In the genomic region with DNA sequence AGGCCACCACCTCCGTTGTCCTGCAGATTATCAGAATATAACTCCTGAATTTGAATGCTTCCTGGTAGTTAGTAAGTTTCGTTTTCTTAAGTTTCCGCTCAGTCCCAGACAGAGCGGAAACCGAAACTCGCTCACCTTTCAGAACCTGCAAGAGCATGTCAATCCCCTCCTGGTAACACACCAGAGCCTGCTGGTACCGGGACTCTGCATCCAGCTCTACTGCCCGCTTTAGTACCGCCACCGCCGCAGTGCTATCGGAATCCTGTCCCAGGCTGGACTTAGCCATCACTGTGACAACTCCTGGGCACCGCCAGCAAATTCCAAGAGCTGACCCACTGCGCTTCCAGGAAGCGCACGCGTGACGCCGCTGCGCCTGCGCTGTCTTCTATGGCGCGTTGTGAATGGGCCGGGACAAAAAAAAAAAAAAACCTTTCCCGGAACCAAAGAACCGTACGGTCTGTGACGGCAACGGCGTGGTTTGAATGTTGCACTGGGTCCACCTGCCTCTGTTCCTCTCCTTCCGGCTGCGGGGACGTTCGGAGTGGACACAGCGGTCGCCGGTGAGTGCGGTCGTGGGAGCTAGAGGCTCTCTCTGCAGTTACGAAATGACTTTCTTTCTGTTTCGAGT, we compare ENCODE assay signal across 8 mouse cellular contexts. TPM values are rescaled to one million over a fixed set of nuclear protein-coding genes. Genes with fewer than 3 reads are reported as not detected.
A peak's percentile ranks its signal among the peaks of the same experiment; 100 is the strongest.
DNase-seq lines count a peak whose midpoint lies in the region; ATAC-seq and TF ChIP-seq lines count a peak whose summit lies in the region.

A gene (minus strand): TSS at position 387 of the 628 bp plus-strand sequence.
A gene (plus strand): TSS at position 453 of the 628 bp plus-strand sequence.

- no peaks in the 10 kb centered on the region for H3K9me3 ChIP-seq in E14TG2a.4 (ENCODE audit: low read length)
- H3K9me3 ChIP-seq in forebrain, embryonic 12.5 days = no peaks in the 10 kb centered on the region
- no peaks in the 10 kb centered on the region for H3K9me3 ChIP-seq in heart, postnatal 0 days (replicated peaks; ENCODE audit: control insufficient read depth, low read length)
- H3K9me3 ChIP-seq in liver, embryonic 16.5 days (replicated peaks; ENCODE audit: control insufficient read depth, low read length) = no peaks in the 10 kb centered on the region
- no peaks in the 10 kb centered on the region for H3K9me3 ChIP-seq in neural tube, embryonic 13.5 days

- H3K9ac ChIP-seq in forebrain, embryonic 12.5 days = peak within 1 kb of the TSS; percentile 69
- H3K9ac ChIP-seq in heart, postnatal 0 days (replicated peaks; ENCODE audit: low read depth, low read length) = peak within 1 kb of the TSS; percentile 71
- peak within 1 kb of the TSS; percentile 67 for H3K9ac ChIP-seq in liver, embryonic 16.5 days (ENCODE audit: low read depth, low read length)
- peak within 1 kb of the TSS; percentile 67 for H3K9ac ChIP-seq in neural tube, embryonic 13.5 days

- WGBS in forebrain, embryonic 12.5 days = under 1% methylated on average over 41 of the region's 41 CpGs
- WGBS in heart, postnatal 0 days = under 1% methylated on average over 41 of the region's 41 CpGs
- under 1% methylated on average over 41 of the region's 41 CpGs for whole genome bisulfite sequencing in liver, embryonic 16.5 days (ENCODE audit: insufficient replicate concordance)
- WGBS in neural tube, embryonic 13.5 days = under 1% methylated on average over 41 of the region's 41 CpGs

- peak; percentile 68 for TF ChIP-seq EP300 in heart, postnatal 0 days (IDR thresholded peaks at IDR 0.05; ENCODE audit: low read depth)

- TF ChIP-seq POLR2A in testis, adult 2 months (IDR thresholded peaks at IDR 0.05; ENCODE audit: control insufficient read depth, low read depth, low read length) = peak; percentile 87

- ATAC-seq in forebrain, embryonic 12.5 days (ENCODE audit: low FRiP score) = peak; percentile 94
- ATAC-seq in heart, postnatal 0 days (ENCODE audit: insufficient read depth, low read depth) = peak; percentile 93
- ATAC-seq in liver, embryonic 16.5 days (ENCODE audit: low read depth) = peak; percentile 91
- ATAC-seq in neural tube, embryonic 13.5 days (ENCODE audit: low read depth) = peak; percentile 92

- TF ChIP-seq CTCF in E14TG2a.4 (conservative IDR thresholded peaks at IDR 0.05; ENCODE audit: low read length) = no peak
- TF ChIP-seq CTCF in heart, postnatal 0 days (IDR thresholded peaks at IDR 0.05; ENCODE audit: low read depth) = no peak
- TF ChIP-seq CTCF in testis, adult 2 months (IDR thresholded peaks at IDR 0.05; ENCODE audit: control insufficient read depth, insufficient read depth, insufficient replicate concordance, low read depth, low read length) = no peak

- H3K27me3 ChIP-seq in E14TG2a.4 (ENCODE audit: insufficient read depth, low read length) = no peaks in the 10 kb centered on the region
- H3K27me3 ChIP-seq in forebrain, embryonic 12.5 days = no peaks in the 10 kb centered on the region
- no peaks in the 10 kb centered on the region for H3K27me3 ChIP-seq in heart, postnatal 0 days (ENCODE audit: control insufficient read depth, insufficient read depth, low read length)
- no peaks in the 10 kb centered on the region for H3K27me3 ChIP-seq in liver, embryonic 16.5 days (ENCODE audit: control insufficient read depth, insufficient read depth, low read depth, low read length)
- H3K27me3 ChIP-seq in neural tube, embryonic 13.5 days = no peaks in the 10 kb centered on the region
- no peaks in the 10 kb centered on the region for H3K27me3 ChIP-seq in testis, adult 2 months (ENCODE audit: control insufficient read depth, insufficient read depth, low read length)

- 0 out of 2 replicates have a peak within 1 kb of the TSS, but pooled peaks have one; percentile 31 for H3K27ac ChIP-seq in forebrain, embryonic 12.5 days
- peak within 1 kb of the TSS; percentile 81 for H3K27ac ChIP-seq in heart, postnatal 0 days (ENCODE audit: low read depth)
- H3K27ac ChIP-seq in liver, embryonic 16.5 days (ENCODE audit: low read length) = peak within 1 kb of the TSS; percentile 84
- peak within 1 kb of the TSS; percentile 74 for H3K27ac ChIP-seq in neural tube, embryonic 13.5 days (replicated peaks)
- peak within 1 kb of the TSS; percentile 87 for H3K27ac ChIP-seq in testis, adult 2 months (ENCODE audit: control insufficient read depth, insufficient read depth, low read depth, low read length)

- H3K4me1 ChIP-seq in E14TG2a.4 (replicated peaks; ENCODE audit: low read depth, low read length) = peaks cover 42% of the 10 kb centered on the region
- peaks cover 21% of the 10 kb centered on the region for H3K4me1 ChIP-seq in forebrain, embryonic 12.5 days
- peaks cover 14% of the 10 kb centered on the region for H3K4me1 ChIP-seq in heart, postnatal 0 days (ENCODE audit: control insufficient read depth, insufficient read depth)
- H3K4me1 ChIP-seq in liver, embryonic 16.5 days (ENCODE audit: control insufficient read depth, low read depth, low read length) = peaks cover 26% of the 10 kb centered on the region
- peaks cover 31% of the 10 kb centered on the region for H3K4me1 ChIP-seq in neural tube, embryonic 13.5 days (replicated peaks)
- peaks cover 4% of the 10 kb centered on the region for H3K4me1 ChIP-seq in testis, adult 2 months (ENCODE audit: control insufficient read depth, insufficient read depth, low read length)

- H3K4me2 ChIP-seq in forebrain, embryonic 12.5 days = peak within 1 kb of the TSS; percentile 82
- peak within 1 kb of the TSS; percentile 70 for H3K4me2 ChIP-seq in heart, postnatal 0 days (ENCODE audit: low read depth, low read length)
- peak within 1 kb of the TSS; percentile 74 for H3K4me2 ChIP-seq in liver, embryonic 16.5 days (ENCODE audit: low read depth, low read length)
- peak within 1 kb of the TSS; percentile 66 for H3K4me2 ChIP-seq in neural tube, embryonic 13.5 days

- peaks cover 58% of the 10 kb centered on the region for H3K36me3 ChIP-seq in E14TG2a.4 (ENCODE audit: insufficient read depth, low read length)
- peaks cover 12% of the 10 kb centered on the region for H3K36me3 ChIP-seq in forebrain, embryonic 12.5 days (replicated peaks)
- H3K36me3 ChIP-seq in heart, postnatal 0 days (replicated peaks; ENCODE audit: control insufficient read depth, insufficient read depth, low read length) = peaks cover 16% of the 10 kb centered on the region; the same call in 1 of the 2 replicates
- peaks cover 4% of the 10 kb centered on the region; the same call in 1 of the 2 replicates for H3K36me3 ChIP-seq in liver, embryonic 16.5 days (ENCODE audit: control insufficient read depth, insufficient read depth)
- peaks cover 13% of the 10 kb centered on the region for H3K36me3 ChIP-seq in neural tube, embryonic 13.5 days
- H3K36me3 ChIP-seq in testis, adult 2 months (ENCODE audit: control insufficient read depth, insufficient read depth, low read length) = peaks cover 2% of the 10 kb centered on the region

- peak within 1 kb of the TSS; percentile 95 for H3K4me3 ChIP-seq in E14TG2a.4 (replicated peaks; ENCODE audit: low read length)
- H3K4me3 ChIP-seq in forebrain, embryonic 12.5 days (replicated peaks) = peak within 1 kb of the TSS; percentile 67
- H3K4me3 ChIP-seq in heart, postnatal 0 days (ENCODE audit: low read depth, low read length) = peak within 1 kb of the TSS; percentile 69
- H3K4me3 ChIP-seq in liver, embryonic 16.5 days (ENCODE audit: low read depth, low read length) = peak within 1 kb of the TSS; percentile 75
- H3K4me3 ChIP-seq in neural tube, embryonic 13.5 days = peak within 1 kb of the TSS; percentile 54
- peak within 1 kb of the TSS; percentile 99 for H3K4me3 ChIP-seq in testis, adult 2 months (ENCODE audit: control insufficient read depth, low read depth, low read length)

- peak; percentile 94 for DNase-seq in c-Kit-positive CD71-positive TER-119-positive erythroid progenitor cells, embryonic 14.5 days (ENCODE audit: low spot score)
- DNase-seq in heart, postnatal 0 days (ENCODE audit: low spot score) = peak; percentile 88
- peak; percentile 92 to 94 for DNase-seq in kidney, postnatal 4 days

RNA-seq across cellular contexts. Expression of the first gene that starts in this region (rescaled TPM):
- polyA plus RNA-seq in forebrain, embryonic 12.5 days (2016; fragmentation: Nextera tagmentation; extraction: Ambion mirVana) = 22.1 and 23.1 TPM in 2 replicates
- 0.34 and 1.3 TPM in 2 replicates for total RNA-seq in heart, postnatal 0 days (2014; rRNA removed; ENCODE audit: low replicate concordance)
- polyA plus RNA-seq in heart, postnatal 0 days (2015; fragmentation: Nextera tagmentation; extraction: Ambion mirVana) = 8.6 and 9.0 TPM in 2 replicates
- polyA plus RNA-seq in liver, embryonic 16.5 days (2015; fragmentation: Nextera tagmentation; extraction: Ambion mirVana) = 10.3 and 11.1 TPM in 2 replicates
- polyA plus RNA-seq in neural tube, embryonic 13.5 days (2015; fragmentation: Nextera tagmentation; extraction: Ambion mirVana) = 16.0 and 17.1 TPM in 2 replicates
- polyA plus RNA-seq in testis, adult 2 months (2012; rRNA removed) = 1.2 and 1.8 TPM in 2 replicates

RNA-seq across cellular contexts. Expression of the second gene that starts in this region (rescaled TPM):
- polyA plus RNA-seq in forebrain, embryonic 12.5 days (2016; fragmentation: Nextera tagmentation; extraction: Ambion mirVana) = 213 and 215 TPM in 2 replicates
- total RNA-seq in heart, postnatal 0 days (2014; rRNA removed; ENCODE audit: low replicate concordance) = 156 and 175 TPM in 2 replicates
- 478 and 500 TPM in 2 replicates for polyA plus RNA-seq in heart, postnatal 0 days (2015; fragmentation: Nextera tagmentation; extraction: Ambion mirVana)
- 130 and 141 TPM in 2 replicates for polyA plus RNA-seq in liver, embryonic 16.5 days (2015; fragmentation: Nextera tagmentation; extraction: Ambion mirVana)
- polyA plus RNA-seq in neural tube, embryonic 13.5 days (2015; fragmentation: Nextera tagmentation; extraction: Ambion mirVana) = 260 and 271 TPM in 2 replicates
- 64.9 and 71.3 TPM in 2 replicates for polyA plus RNA-seq in testis, adult 2 months (2012; rRNA removed)

Comparison
In these comparisons a context has a peak if more than half of its experiments do, and no peak if none do; other contexts are left out.
1. Peak in every context shown above with its lines: DNase-seq, ATAC-seq, H3K4me3 ChIP-seq and H3K27ac ChIP-seq.
2. H3K27ac ChIP-seq: peak in every context shown above with its lines; median percentile 87 in testis, adult 2 months; 84 in liver, embryonic 16.5 days; 81 in heart, postnatal 0 days; 74 in neural tube, embryonic 13.5 days; 31 in forebrain, embryonic 12.5 days.